Mouse (Mus musculus): ENCODE measurements around the gene Trim3. TPM values are rescaled to one million over a fixed set of nuclear protein-coding genes. Genes with fewer than 3 reads are reported as not detected.

Trim3 gene
- polyA plus RNA-seq, 1 experiment, result 15.9 TPM

GRCm38 (mm10) chr7:105563367-105563766 is 70.0 kb downstream of the Trim3 start:
- H3K27ac ChIP-seq (ENCODE audit: control insufficient read depth, insufficient read depth, low read depth, low read length, poor library complexity), result no peak overlapping the region
- peaks cover 2% of the 10 kb centered on the region; the same call in 1 of the 2 replicates for H3K4me1 ChIP-seq (ENCODE audit: control insufficient read depth, insufficient read depth, low read length)
- H3K4me3 ChIP-seq (replicated peaks; ENCODE audit: control insufficient read depth, low read depth, low read length), result no peak overlapping the region
- WGBS, result 42% methylated on average over 3 of the region's 3 CpGs
- TF ChIP-seq CTCF (IDR thresholded peaks at IDR 0.05; ENCODE audit: control insufficient read depth, insufficient read depth, low read length), result no peak
- no peak for TF ChIP-seq POLR2A (IDR thresholded peaks at IDR 0.05; ENCODE audit: borderline replicate concordance, control insufficient read depth, low read depth, low read length)

GRCm38 (mm10) chr7:105562317-105562716 is 71.1 kb downstream of the Trim3 start:
- H3K27ac ChIP-seq (ENCODE audit: control insufficient read depth, insufficient read depth, low read depth, low read length, poor library complexity), result no peak overlapping the region
- TF ChIP-seq CTCF (IDR thresholded peaks at IDR 0.05; ENCODE audit: control insufficient read depth, insufficient read depth, low read length) (no peak), POLR2A (IDR thresholded peaks at IDR 0.05; ENCODE audit: borderline replicate concordance, control insufficient read depth, low read depth, low read length) (no peak)
- WGBS, result 43% methylated on average over 3 of the region's 3 CpGs
- H3K4me3 ChIP-seq (replicated peaks; ENCODE audit: control insufficient read depth, low read depth, low read length), result no peak overlapping the region
- H3K4me1 ChIP-seq (ENCODE audit: control insufficient read depth, insufficient read depth, low read length), result peaks cover 2% of the 10 kb centered on the region; the same call in 1 of the 2 replicates

GRCm38 (mm10) chr7:105559016-105559415 is 74.4 kb downstream of the Trim3 start:
- no peak for TF ChIP-seq CTCF (IDR thresholded peaks at IDR 0.05; ENCODE audit: control insufficient read depth, insufficient read depth, low read length)
- TF ChIP-seq POLR2A (IDR thresholded peaks at IDR 0.05; ENCODE audit: borderline replicate concordance, control insufficient read depth, low read depth, low read length), result no peak
- no peak overlapping the region for H3K27ac ChIP-seq (ENCODE audit: control insufficient read depth, insufficient read depth, low read depth, low read length, poor library complexity)
- H3K4me1 ChIP-seq (ENCODE audit: control insufficient read depth, insufficient read depth, low read length), result peaks cover 6% of the 10 kb centered on the region; the same call in 1 of the 2 replicates
- no peak overlapping the region for H3K4me3 ChIP-seq (replicated peaks; ENCODE audit: control insufficient read depth, low read depth, low read length)
- WGBS, result 87% methylated on average over 9 of the region's 9 CpGs

GRCm38 (mm10) chr7:105557671-105558070 is 75.7 kb downstream of the Trim3 start:
- 90% methylated on average over 11 of the region's 11 CpGs for WGBS

GRCm38 (mm10) chr7:105556406-105556805 is 77.0 kb downstream of the Trim3 start:
- H3K4me1 ChIP-seq (ENCODE audit: control insufficient read depth, insufficient read depth, low read length), result peaks cover 4% of the 10 kb centered on the region; the same call in 1 of the 2 replicates
- TF ChIP-seq CTCF (IDR thresholded peaks at IDR 0.05; ENCODE audit: control insufficient read depth, insufficient read depth, low read length), result no peak
- no peak for TF ChIP-seq POLR2A (IDR thresholded peaks at IDR 0.05; ENCODE audit: borderline replicate concordance, control insufficient read depth, low read depth, low read length)
- 88% methylated on average over 8 of the region's 8 CpGs for WGBS
- no peak overlapping the region for H3K4me3 ChIP-seq (replicated peaks; ENCODE audit: control insufficient read depth, low read depth, low read length)
- H3K27ac ChIP-seq (ENCODE audit: control insufficient read depth, insufficient read depth, low read depth, low read length, poor library complexity), result no peak overlapping the region

More at GRCm38 (mm10) chr7:105557671-105558070, 75.7 kb downstream of the Trim3 start:
- peaks cover 6% of the 10 kb centered on the region; the same call in 1 of the 2 replicates for H3K4me1 ChIP-seq (ENCODE audit: control insufficient read depth, insufficient read depth, low read length)
- no peak for TF ChIP-seq CTCF (IDR thresholded peaks at IDR 0.05; ENCODE audit: control insufficient read depth, insufficient read depth, low read length)
- TF ChIP-seq POLR2A (IDR thresholded peaks at IDR 0.05; ENCODE audit: borderline replicate concordance, control insufficient read depth, low read depth, low read length), result no peak
- no peak overlapping the region for H3K4me3 ChIP-seq (replicated peaks; ENCODE audit: control insufficient read depth, low read depth, low read length)
- H3K27ac ChIP-seq (ENCODE audit: control insufficient read depth, insufficient read depth, low read depth, low read length, poor library complexity), result no peak overlapping the region

- 80% methylated on average over 10 of the region's 10 CpGs for WGBS
Measured at GRCm38 (mm10) chr7:105555571-105555970, 77.8 kb downstream of the Trim3 start.

More at GRCm38 (mm10) chr7:105555571-105555970, 77.8 kb downstream of the Trim3 start:
- H3K27ac ChIP-seq (ENCODE audit: control insufficient read depth, insufficient read depth, low read depth, low read length, poor library complexity), result no peak overlapping the region
- TF ChIP-seq CTCF (IDR thresholded peaks at IDR 0.05; ENCODE audit: control insufficient read depth, insufficient read depth, low read length), result no peak
- no peak for TF ChIP-seq POLR2A (IDR thresholded peaks at IDR 0.05; ENCODE audit: borderline replicate concordance, control insufficient read depth, low read depth, low read length)
- no peak overlapping the region for H3K4me3 ChIP-seq (replicated peaks; ENCODE audit: control insufficient read depth, low read depth, low read length)
- H3K4me1 ChIP-seq (ENCODE audit: control insufficient read depth, insufficient read depth, low read length), result peaks cover 4% of the 10 kb centered on the region; the same call in 1 of the 2 replicates

Other genes with a start within 250 kb of the Trim3 start
- gene Fam160a2, start 233.5 kb downstream of the Trim3 start, polyA plus RNA-seq (2011; ENCODE audit: insufficient read depth, insufficient read length, low replicate concordance, missing spikeins), result 31.1 and 112 TPM in 2 replicates
- 0.60 TPM in 1 of 2 replicates, not detected in the other for gene Cnga4, start 229.0 kb downstream of the Trim3 start, polyA plus RNA-seq (2011; ENCODE audit: insufficient read depth, insufficient read length, low replicate concordance, missing spikeins)
- not detected in 2 replicates for gene Cckbr, start 207.8 kb downstream of the Trim3 start, polyA plus RNA-seq (2011; ENCODE audit: insufficient read depth, insufficient read length, low replicate concordance, missing spikeins)
- 6.1 and 7.6 TPM in 2 replicates for gene Cavin3, start 151.3 kb downstream of the Trim3 start, polyA plus RNA-seq (2011; ENCODE audit: insufficient read depth, insufficient read length, low replicate concordance, missing spikeins)
- gene Smpd1, start 79.2 kb downstream of the Trim3 start, polyA plus RNA-seq (2011; ENCODE audit: insufficient read depth, insufficient read length, low replicate concordance, missing spikeins), result 4.3 and 9.2 TPM in 2 replicates
- gene Apbb1, start 51.9 kb downstream of the Trim3 start, polyA plus RNA-seq (2011; ENCODE audit: insufficient read depth, insufficient read length, low replicate concordance, missing spikeins), result 0.80 and 1.1 TPM in 2 replicates
- 5.9 and 19.9 TPM in 2 replicates for gene Hpx, start 33.4 kb downstream of the Trim3 start, polyA plus RNA-seq (2011; ENCODE audit: insufficient read depth, insufficient read length, low replicate concordance, missing spikeins)
- gene Timm10b, start 6.5 kb upstream of the Trim3 start, polyA plus RNA-seq (2011; ENCODE audit: insufficient read depth, insufficient read length, low replicate concordance, missing spikeins), result 76.3 and 146 TPM in 2 replicates
- 10.2 and 13.3 TPM in 2 replicates for gene Arfip2, start 6.8 kb upstream of the Trim3 start, polyA plus RNA-seq (2011; ENCODE audit: insufficient read depth, insufficient read length, low replicate concordance, missing spikeins)
- 1.4 and 6.0 TPM in 2 replicates for gene Gm45799, start 7.0 kb upstream of the Trim3 start, polyA plus RNA-seq (2011; ENCODE audit: insufficient read depth, insufficient read length, low replicate concordance, missing spikeins)
- gene Dnhd1, start 17.3 kb upstream of the Trim3 start, polyA plus RNA-seq (2011; ENCODE audit: insufficient read depth, insufficient read length, low replicate concordance, missing spikeins), result 0.40 and 4.5 TPM in 2 replicates
- 79.3 and 114 TPM in 2 replicates for gene Ilk, start 103.0 kb upstream of the Trim3 start, polyA plus RNA-seq (2011; ENCODE audit: insufficient read depth, insufficient read length, low replicate concordance, missing spikeins)
- gene Rrp8, start 103.8 kb upstream of the Trim3 start, polyA plus RNA-seq (2011; ENCODE audit: insufficient read depth, insufficient read length, low replicate concordance, missing spikeins), result 19.1 and 26.7 TPM in 2 replicates
- 152 and 185 TPM in 2 replicates for gene Taf10, start 110.8 kb upstream of the Trim3 start, polyA plus RNA-seq (2011; ENCODE audit: insufficient read depth, insufficient read length, low replicate concordance, missing spikeins)
- 13.8 and 20.0 TPM in 2 replicates for gene Tpp1, start 118.7 kb upstream of the Trim3 start, polyA plus RNA-seq (2011; ENCODE audit: insufficient read depth, insufficient read length, low replicate concordance, missing spikeins)
- gene Dchs1, start 154.1 kb upstream of the Trim3 start, polyA plus RNA-seq (2011; ENCODE audit: insufficient read depth, insufficient read length, low replicate concordance, missing spikeins), result 0.17 and 0.49 TPM in 2 replicates
- 37.5 and 42.2 TPM in 2 replicates for gene Mrpl17, start 177.5 kb upstream of the Trim3 start, polyA plus RNA-seq (2011; ENCODE audit: insufficient read depth, insufficient read length, low replicate concordance, missing spikeins)

All from bone marrow, adult 2 months (tissue).